ENCODE assay signal across 8 mouse cellular contexts in the genomic region with DNA sequence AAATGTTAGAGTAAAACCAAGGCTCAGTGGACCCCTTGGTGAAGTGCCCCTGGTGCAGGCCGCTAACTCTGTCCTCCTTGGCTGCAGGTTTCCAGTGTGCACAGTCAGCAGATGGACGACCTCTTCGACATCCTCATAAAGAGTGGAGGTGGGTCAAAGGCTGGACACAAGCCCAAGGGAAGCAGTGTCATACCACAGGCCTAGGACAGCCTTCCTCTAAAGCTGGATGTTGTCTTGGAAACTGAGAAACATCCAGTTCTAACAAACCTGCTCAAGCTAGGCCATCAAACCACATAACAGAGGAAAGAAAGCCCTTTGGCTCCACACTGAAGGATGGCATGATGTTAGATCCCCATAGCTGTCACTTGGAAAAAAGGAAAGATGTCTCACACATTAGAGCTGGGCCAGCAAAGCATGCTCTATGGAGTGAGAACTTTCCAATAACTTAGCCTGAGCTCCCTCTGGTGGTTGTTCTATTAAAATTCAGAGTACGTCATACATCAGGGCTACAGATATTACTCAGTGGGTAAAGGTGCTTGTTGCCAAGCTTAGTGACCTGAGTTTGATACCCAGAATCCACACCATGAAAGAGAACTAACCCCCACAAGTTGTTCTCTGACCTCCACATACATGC.
DNase-seq lines count a peak whose midpoint lies in the region; ATAC-seq lines count a peak whose summit lies in the region.

No protein-coding gene starts in this region.

- peaks cover 4% of the 10 kb centered on the region; the same call in 1 of the 2 replicates for H3K9me3 ChIP-seq in embryonic facial prominence, embryonic 14.5 days (ENCODE audit: control insufficient read depth, low read length)

- peak; percentile 58 for ATAC-seq in frontal cortex, adult (ENCODE audit: low TSS enrichment)
- ATAC-seq in embryonic facial prominence, embryonic 14.5 days (ENCODE audit: low read depth): peak; percentile 78
- no peak for ATAC-seq in erythroblast, adult 5-6 weeks (replicated peaks; ENCODE audit: low FRiP score, poor library complexity, severe bottlenecking)

- H3K27ac ChIP-seq in embryonic facial prominence, embryonic 14.5 days (replicated peaks; ENCODE audit: low read depth, low read length): no peak overlapping the region

- no peaks in the 10 kb centered on the region for H3K27me3 ChIP-seq in embryonic facial prominence, embryonic 14.5 days (replicated peaks; ENCODE audit: control insufficient read depth, insufficient read depth, low read length)

- DNase-seq in frontal cortex, postnatal 25 days (ENCODE audit: low spot score in 2 of 2): no peak
- peak; percentile 15 for DNase-seq in urinary bladder, postnatal 25 days (ENCODE audit: low spot score)
- no peak for DNase-seq in urinary bladder, adult 2 months (ENCODE audit: low spot score)
- peak; percentile 84 for DNase-seq in embryonic facial prominence, embryonic 14.5 days (ENCODE audit: low spot score)
- DNase-seq in kidney, adult 11 months: peak; percentile 15
- DNase-seq in lung, postnatal 14 days: peak; percentile 62

- no peak overlapping the region for H3K9ac ChIP-seq in embryonic facial prominence, embryonic 14.5 days (ENCODE audit: low read depth, low read length)

- no peaks in the 10 kb centered on the region for H3K4me1 ChIP-seq in embryonic facial prominence, embryonic 14.5 days (ENCODE audit: control insufficient read depth, insufficient read depth, low read length)

- no peak overlapping the region for H3K4me2 ChIP-seq in embryonic facial prominence, embryonic 14.5 days (ENCODE audit: low read depth, low read length)

- 80% methylated on average over 4 of the region's 4 CpGs for WGBS in embryonic facial prominence, embryonic 14.5 days

- no peak overlapping the region for H3K4me3 ChIP-seq in embryonic facial prominence, embryonic 14.5 days (ENCODE audit: low read depth, low read length)

- H3K36me3 ChIP-seq in embryonic facial prominence, embryonic 14.5 days (ENCODE audit: control insufficient read depth, insufficient read depth, low read length): peaks cover 91% of the 10 kb centered on the region

Comparison
In these comparisons a context has a peak if more than half of its experiments do, and no peak if none do; other contexts are left out.
1. DNase-seq: peak in urinary bladder, postnatal 25 days (single experiment), embryonic facial prominence, embryonic 14.5 days (single experiment), kidney, adult 11 months (single experiment) and lung, postnatal 14 days (single experiment); none in frontal cortex, postnatal 25 days (0 of 2) and urinary bladder, adult 2 months (single experiment).